Mouse (Mus musculus): ENCODE data around the gene Pogk.

The Pogk gene

GRCm38 (mm10) chr1:166379013-166379629, 30.5 kb downstream of the Pogk start, which contains the start of gene Tada1:
Tada1 (plus strand) TSS chr1:166379097.
- peak; percentile 94 for DNase-seq

- DNase-seq = no peak
Measured at GRCm38 (mm10) chr1:166378431-166379012, 31.1 kb downstream of the Pogk start.

- DNase-seq = no peak
Measured at GRCm38 (mm10) chr1:166377171-166377570, 32.5 kb downstream of the Pogk start.

GRCm38 (mm10) chr1:166363122-166363521, 46.5 kb downstream of the Pogk start:
- no peak for DNase-seq

GRCm38 (mm10) chr1:166362659-166363058, 47.0 kb downstream of the Pogk start:
- DNase-seq = no peak

GRCm38 (mm10) chr1:166361842-166362241, 47.8 kb downstream of the Pogk start:
- DNase-seq = no peak

GRCm38 (mm10) chr1:166360896-166361295, 48.8 kb downstream of the Pogk start:
- DNase-seq = peak; percentile 22

GRCm38 (mm10) chr1:166360157-166360855, 49.4 kb downstream of the Pogk start:
- DNase-seq = peak; percentile 88

GRCm38 (mm10) chr1:166349751-166350150, 59.9 kb downstream of the Pogk start:
- DNase-seq = no peak

- DNase-seq = no peak
Measured at GRCm38 (mm10) chr1:166349341-166349740, 60.3 kb downstream of the Pogk start.

- DNase-seq = no peak
Measured at GRCm38 (mm10) chr1:166346906-166347305, 62.8 kb downstream of the Pogk start.

- no peak for DNase-seq
Measured at GRCm38 (mm10) chr1:166345602-166346001, 64.1 kb downstream of the Pogk start.

- no peak for DNase-seq
Measured at GRCm38 (mm10) chr1:166344300-166345077, 65.2 kb downstream of the Pogk start.

- DNase-seq = no peak
Measured at GRCm38 (mm10) chr1:166343586-166343985, 66.1 kb downstream of the Pogk start.

GRCm38 (mm10) chr1:166342539-166342938, 67.1 kb downstream of the Pogk start:
- DNase-seq = no peak

- DNase-seq = no peak
Measured at GRCm38 (mm10) chr1:166342060-166342459, 67.6 kb downstream of the Pogk start.

GRCm38 (mm10) chr1:166339110-166339509, 70.6 kb downstream of the Pogk start:
- DNase-seq = no peak
